Mouse (Mus musculus): Measurements from ENCODE around the gene Cenpa. TPM values are rescaled to one million over a fixed set of nuclear protein-coding genes. Genes with fewer than 3 reads are reported as not detected.

Cenpa gene
- 10.4 TPM for polyA plus RNA-seq (2014; fragmentation: Illumina TruSeq; extraction: RNeasy Lipid Tissue Mini Kit (QIAGEN cat#74804); ENCODE audit: insufficient read depth, low read depth, low replicate concordance)

DNA sequence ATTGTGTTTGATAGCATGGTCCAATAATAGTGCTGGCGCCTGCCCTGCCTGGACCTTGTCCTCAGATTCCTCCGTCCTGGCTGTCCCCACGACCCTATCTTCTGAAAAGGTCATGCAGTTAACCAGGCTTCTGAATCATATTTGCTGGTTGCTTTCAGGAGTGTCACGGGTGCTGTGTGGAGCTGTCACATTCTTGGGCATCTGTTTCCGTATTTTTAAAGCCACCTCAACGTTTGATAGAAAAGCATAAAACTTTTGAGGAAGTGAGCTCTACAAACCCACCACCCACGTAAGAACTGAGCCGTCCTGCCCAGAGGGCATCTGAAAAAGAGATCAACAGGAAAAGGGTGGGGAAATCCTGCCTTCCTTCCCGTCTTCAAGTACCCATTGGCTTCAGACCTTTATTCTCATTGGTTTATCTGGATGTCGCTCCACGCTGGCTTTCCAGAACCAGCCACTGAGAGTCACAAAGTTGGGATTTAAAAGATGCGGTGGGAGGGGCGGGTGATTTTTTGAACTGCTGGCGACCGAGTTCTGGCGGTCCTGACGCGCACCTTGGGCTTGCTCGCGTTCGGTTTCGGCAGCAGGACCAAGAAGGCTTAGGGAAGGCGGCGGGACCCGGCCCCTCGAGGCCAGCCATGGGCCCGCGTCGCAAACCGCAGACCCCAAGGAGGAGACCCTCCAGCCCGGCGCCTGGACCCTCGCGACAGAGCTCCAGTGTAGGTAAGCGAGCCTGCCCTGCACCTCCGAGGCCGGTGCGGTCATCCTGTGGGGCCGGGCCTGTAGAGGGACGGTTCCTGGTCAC is at the start of gene Cenpa:
Cenpa (plus strand) TSS at position 387 of the 805 bp plus-strand sequence.

GRCm38 (mm10) chr5:30647815-30648560 is 18.6 kb upstream of the Cenpa start, which contains the start of gene Slc35f6:
TSS of gene Slc35f6 (plus strand) at chr5:30647933.

DNA sequence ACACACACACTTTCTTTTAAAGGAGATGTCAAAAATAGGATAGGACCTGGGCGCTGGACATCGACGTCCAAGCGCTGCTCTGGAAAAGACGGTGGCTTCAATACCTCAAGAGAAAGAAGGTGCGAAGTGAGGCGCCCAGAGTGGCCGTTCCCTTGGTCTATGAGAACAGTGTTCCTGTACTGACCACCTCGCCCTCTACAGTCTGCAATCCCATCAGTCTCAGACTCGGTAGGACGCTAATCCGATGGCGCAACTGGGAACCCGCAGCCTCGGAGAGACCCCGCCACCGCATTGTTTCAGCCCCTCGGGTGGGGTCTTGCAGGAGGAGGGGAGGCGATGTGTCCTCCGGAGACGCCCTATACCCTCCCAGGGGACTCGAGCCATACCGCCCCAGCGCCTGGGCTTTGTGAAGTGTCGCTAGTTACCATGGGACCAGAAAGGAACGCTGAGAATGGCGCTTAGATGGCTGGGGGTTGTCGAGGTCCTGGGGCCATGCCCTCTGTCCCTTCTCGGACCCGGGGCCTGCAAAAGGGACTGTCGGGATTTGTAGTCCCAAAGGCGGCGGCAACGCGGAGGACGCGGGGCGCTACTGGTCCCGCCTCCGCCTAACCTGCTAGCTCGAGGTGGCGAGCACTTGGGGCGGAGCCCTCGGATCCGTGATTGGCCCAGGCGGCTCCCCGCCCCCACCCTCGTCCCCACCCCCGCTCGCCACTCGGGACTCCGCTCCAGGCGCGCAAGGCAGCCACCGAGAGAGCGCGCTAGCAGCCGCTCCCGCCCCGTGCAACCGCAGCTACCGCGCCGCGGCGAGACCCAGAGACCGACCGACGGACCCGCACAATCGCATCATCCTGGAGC is 44.8 kb downstream of the Cenpa start, which contains the start of gene Dpysl5:
Dpysl5 (plus strand) TSS at position 418 of the 855 bp plus-strand sequence.

Other genes starting within 250 kb of the Cenpa start
- gene Otof, start 204.8 kb upstream of the Cenpa start, polyA plus RNA-seq (2014; fragmentation: Illumina TruSeq; extraction: RNeasy Lipid Tissue Mini Kit (QIAGEN cat#74804); ENCODE audit: insufficient read depth, low read depth, low replicate concordance) = 0.10 TPM
- gene 1700001C02Rik, start 200.7 kb upstream of the Cenpa start, polyA plus RNA-seq (2014; fragmentation: Illumina TruSeq; extraction: RNeasy Lipid Tissue Mini Kit (QIAGEN cat#74804); ENCODE audit: insufficient read depth, low read depth, low replicate concordance) = 18.6 TPM
- gene Cib4, start 120.9 kb upstream of the Cenpa start, polyA plus RNA-seq (2014; fragmentation: Illumina TruSeq; extraction: RNeasy Lipid Tissue Mini Kit (QIAGEN cat#74804); ENCODE audit: insufficient read depth, low read depth, low replicate concordance) = 0.58 TPM
- gene Kcnk3, start 78.6 kb upstream of the Cenpa start, polyA plus RNA-seq (2014; fragmentation: Illumina TruSeq; extraction: RNeasy Lipid Tissue Mini Kit (QIAGEN cat#74804); ENCODE audit: insufficient read depth, low read depth, low replicate concordance) = 13.2 TPM
- 14.5 TPM for gene Slc35f6, start 18.8 kb upstream of the Cenpa start, polyA plus RNA-seq (2014; fragmentation: Illumina TruSeq; extraction: RNeasy Lipid Tissue Mini Kit (QIAGEN cat#74804); ENCODE audit: insufficient read depth, low read depth, low replicate concordance)
- 2.3 TPM for gene Dpysl5, start 44.8 kb downstream of the Cenpa start, polyA plus RNA-seq (2014; fragmentation: Illumina TruSeq; extraction: RNeasy Lipid Tissue Mini Kit (QIAGEN cat#74804); ENCODE audit: insufficient read depth, low read depth, low replicate concordance)
- 31.4 TPM for gene Mapre3, start 147.9 kb downstream of the Cenpa start, polyA plus RNA-seq (2014; fragmentation: Illumina TruSeq; extraction: RNeasy Lipid Tissue Mini Kit (QIAGEN cat#74804); ENCODE audit: insufficient read depth, low read depth, low replicate concordance)
- gene Tmem214, start 201.2 kb downstream of the Cenpa start, polyA plus RNA-seq (2014; fragmentation: Illumina TruSeq; extraction: RNeasy Lipid Tissue Mini Kit (QIAGEN cat#74804); ENCODE audit: insufficient read depth, low read depth, low replicate concordance) = 28.4 TPM
- gene Agbl5, start 221.9 kb downstream of the Cenpa start, polyA plus RNA-seq (2014; fragmentation: Illumina TruSeq; extraction: RNeasy Lipid Tissue Mini Kit (QIAGEN cat#74804); ENCODE audit: insufficient read depth, low read depth, low replicate concordance) = 4.4 TPM
- 298 TPM for gene Ost4, start 241.0 kb downstream of the Cenpa start, polyA plus RNA-seq (2014; fragmentation: Illumina TruSeq; extraction: RNeasy Lipid Tissue Mini Kit (QIAGEN cat#74804); ENCODE audit: insufficient read depth, low read depth, low replicate concordance)
- gene Emilin1, start 246.6 kb downstream of the Cenpa start, polyA plus RNA-seq (2014; fragmentation: Illumina TruSeq; extraction: RNeasy Lipid Tissue Mini Kit (QIAGEN cat#74804); ENCODE audit: insufficient read depth, low read depth, low replicate concordance) = 47.6 TPM